Mouse (Mus musculus): ENCODE data around the gene Kif1bp. TPM values are rescaled to one million over a fixed set of nuclear protein-coding genes. Genes with fewer than 3 reads are reported as not detected.
"Not testable (repeated sequence)": the region's sequence is repeated elsewhere in the genome, so short reads cannot be mapped to it uniquely, and the experiment has no call there.

The Kif1bp gene
- polyA plus RNA-seq, 1 experiment from 2014 or later = 61.1 TPM

- Histone ChIP-seq H3K9me3 (no peaks in the 10 kb centered on the region), H3K27me3 (no peaks in the 10 kb centered on the region), H3K36me3 (replicated peaks) (peaks cover 79% of the 10 kb centered on the region), H3K4me3 (replicated peaks) (no peak overlapping the region), H3K9ac (no peak overlapping the region), H3K27ac (no peak overlapping the region), H3K4me1 (no peaks in the 10 kb centered on the region), H3K4me2 (no peak overlapping the region)
- 89% methylated on average over 1 of the region's 1 CpGs for WGBS
- no peak for ATAC-seq (ENCODE audit: low FRiP score)
Observed at GRCm38 (mm10) chr10:62583245-62583644, 5.0 kb upstream of the Kif1bp start.

- ATAC-seq (ENCODE audit: low FRiP score) = no peak
- no peaks in the 10 kb centered on the region for H3K9me3 ChIP-seq
- no peak overlapping the region for H3K9ac ChIP-seq
- no peak overlapping the region for H3K4me2 ChIP-seq
- H3K27ac ChIP-seq = no peak overlapping the region
- no peak overlapping the region for H3K4me3 ChIP-seq (replicated peaks)
- peaks cover under 1% of the 10 kb centered on the region for H3K4me1 ChIP-seq
- WGBS = 82% methylated on average over 7 of the region's 7 CpGs
- no peaks in the 10 kb centered on the region for H3K27me3 ChIP-seq
- H3K36me3 ChIP-seq (replicated peaks) = peaks cover 74% of the 10 kb centered on the region
Observed at GRCm38 (mm10) chr10:62582701-62583100, 4.4 kb upstream of the Kif1bp start.

- H3K4me1 ChIP-seq = peaks cover 5% of the 10 kb centered on the region
- H3K9me3 ChIP-seq = no peaks in the 10 kb centered on the region
- H3K9ac ChIP-seq = no peak overlapping the region
- WGBS = 91% methylated on average over 17 of the region's 17 CpGs
- H3K4me3 ChIP-seq (replicated peaks) = no peak overlapping the region
- no peak overlapping the region for H3K27ac ChIP-seq
- H3K4me2 ChIP-seq = no peak overlapping the region
- no peak for ATAC-seq (ENCODE audit: low FRiP score)
- peaks cover 70% of the 10 kb centered on the region for H3K36me3 ChIP-seq (replicated peaks)
- no peaks in the 10 kb centered on the region for H3K27me3 ChIP-seq
Observed at GRCm38 (mm10) chr10:62582263-62582662, 4.0 kb upstream of the Kif1bp start.

DNA sequence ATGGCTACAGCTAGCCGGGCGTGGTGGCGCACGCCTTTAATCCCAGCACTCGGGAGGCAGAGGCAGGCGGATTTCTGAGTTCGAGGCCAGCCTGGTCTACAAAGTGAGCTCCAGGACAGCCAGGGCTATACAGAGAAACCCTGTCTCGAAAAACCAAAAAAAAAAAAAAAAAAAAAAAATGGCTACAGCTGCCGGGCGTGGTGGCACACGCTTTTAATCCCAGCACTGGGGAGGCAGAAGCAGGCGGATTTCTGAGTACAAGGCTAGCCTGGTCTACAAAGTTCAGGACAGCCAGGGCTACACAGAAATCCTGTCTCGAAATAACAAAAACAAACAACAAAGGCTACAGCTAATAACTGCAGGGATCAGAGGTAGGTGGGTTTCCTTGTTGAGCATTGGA is 872 bp upstream of the Kif1bp start:
- 87% methylated on average over 12 of the region's 13 CpGs for WGBS
- H3K27me3 ChIP-seq; ATAC-seq (ENCODE audit: low FRiP score); H3K4me2 ChIP-seq; H3K4me3 ChIP-seq (replicated peaks); H3K9me3 ChIP-seq; H3K9ac ChIP-seq; H3K27ac ChIP-seq: not testable (repeated sequence)
- Histone ChIP-seq H3K4me1 (peaks cover 13% of the 10 kb centered on the region), H3K36me3 (replicated peaks) (peaks cover 51% of the 10 kb centered on the region)

DNA sequence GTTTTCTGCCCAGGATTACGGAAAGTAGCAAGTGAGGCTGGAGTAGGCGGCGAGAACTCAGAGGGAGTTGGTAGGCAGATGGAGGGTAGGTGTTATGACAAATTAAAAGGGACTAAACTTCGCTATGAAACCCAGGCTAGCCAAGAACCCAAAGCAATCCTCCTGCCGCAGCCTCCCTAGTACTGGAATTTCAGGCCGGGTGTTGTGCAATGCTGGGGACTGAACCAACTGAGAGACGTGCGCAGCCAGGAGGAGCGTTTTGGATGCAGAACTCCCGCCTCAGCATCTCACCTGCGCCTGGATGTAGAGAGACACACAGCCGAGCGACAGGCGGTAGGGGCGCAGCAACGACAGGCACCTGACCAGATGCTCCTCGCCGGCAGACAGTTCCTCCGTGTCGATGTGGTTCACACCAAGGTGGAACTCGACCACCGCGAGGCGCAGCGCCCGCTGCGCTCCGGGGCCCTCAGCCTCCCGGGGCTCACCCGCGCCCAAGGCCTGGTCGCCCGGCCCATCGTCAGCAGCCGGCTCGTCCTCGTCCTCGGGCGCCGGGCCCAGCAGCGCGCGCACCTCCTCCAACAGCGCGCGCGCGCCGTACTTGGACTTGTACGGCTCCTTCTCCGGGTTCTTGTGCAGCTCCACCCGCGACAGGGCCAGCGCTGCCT is 452 bp downstream of the Kif1bp start:
- H3K4me1 ChIP-seq = peaks cover 13% of the 10 kb centered on the region
- H3K27me3 ChIP-seq = no peaks in the 10 kb centered on the region
- H3K9ac ChIP-seq = peak overlapping the region; percentile 87
- peaks cover 49% of the 10 kb centered on the region for H3K36me3 ChIP-seq (replicated peaks)
- peak overlapping the region; percentile 84 for H3K27ac ChIP-seq
- peak overlapping the region; percentile 95 for H3K4me3 ChIP-seq (replicated peaks)
- H3K9me3 ChIP-seq = no peaks in the 10 kb centered on the region
- peak; percentile 83 for ATAC-seq (ENCODE audit: low FRiP score)
- WGBS = 2% methylated on average over 54 of the region's 54 CpGs
- H3K4me2 ChIP-seq = peak overlapping the region; percentile 94

- Histone ChIP-seq H3K27me3 (no peaks in the 10 kb centered on the region), H3K9ac (no peak overlapping the region), H3K9me3 (no peaks in the 10 kb centered on the region), H3K4me3 (replicated peaks) (no peak overlapping the region), H3K4me2 (no peak overlapping the region), H3K36me3 (replicated peaks) (peaks cover 33% of the 10 kb centered on the region), H3K27ac (no peak overlapping the region), H3K4me1 (peaks cover 13% of the 10 kb centered on the region)
- ATAC-seq (ENCODE audit: low FRiP score) = no peak
- 91% methylated on average over 13 of the region's 13 CpGs for WGBS
Observed at GRCm38 (mm10) chr10:62575001-62575400, 3.3 kb downstream of the Kif1bp start.

DNA sequence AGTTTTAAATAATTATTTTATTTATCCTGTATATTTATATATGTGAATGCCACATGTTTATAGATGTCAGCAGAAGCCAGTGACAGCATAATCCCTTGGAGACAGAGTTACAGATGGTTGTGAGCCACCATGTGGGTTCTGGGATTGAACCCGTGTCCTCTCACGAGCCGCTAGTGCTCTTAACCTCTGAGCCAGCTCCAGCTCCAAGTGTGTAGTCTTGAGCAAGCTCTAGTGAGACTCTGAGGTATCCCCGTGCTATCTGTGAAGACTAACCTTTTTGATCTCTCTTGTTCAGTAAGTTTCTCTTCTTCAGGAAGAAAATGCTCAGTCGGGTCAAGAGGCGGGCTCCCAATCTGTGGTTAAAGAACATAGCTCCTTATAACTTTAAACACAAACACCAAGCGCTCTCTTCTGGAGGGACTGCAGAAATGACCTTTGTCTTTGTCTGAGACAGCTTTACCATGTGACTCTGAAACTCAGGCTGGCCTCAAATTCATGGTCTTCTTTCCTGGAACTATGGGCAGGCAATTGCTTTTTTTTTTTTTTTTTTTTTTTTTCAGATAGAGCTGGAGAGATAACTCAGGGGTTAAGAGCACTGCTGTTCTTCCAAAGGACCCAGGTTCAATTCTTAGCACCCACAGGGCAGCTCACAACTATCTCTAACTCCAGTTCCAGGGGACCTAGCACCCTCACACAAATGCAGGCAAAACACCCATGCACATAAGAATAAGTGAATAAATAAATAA is 8.0 kb downstream of the Kif1bp start:
- no peak for ATAC-seq (ENCODE audit: low FRiP score)
- WGBS = 97% methylated on average over 7 of the region's 7 CpGs
- H3K9me3 ChIP-seq = no peaks in the 10 kb centered on the region
- H3K4me3 ChIP-seq (replicated peaks) = no peak overlapping the region
- no peaks in the 10 kb centered on the region for H3K4me1 ChIP-seq
- no peak overlapping the region for H3K4me2 ChIP-seq
- H3K9ac ChIP-seq = no peak overlapping the region
- H3K36me3 ChIP-seq (replicated peaks) = peaks cover 75% of the 10 kb centered on the region
- no peak overlapping the region for H3K27ac ChIP-seq
- H3K27me3 ChIP-seq = no peaks in the 10 kb centered on the region

DNA sequence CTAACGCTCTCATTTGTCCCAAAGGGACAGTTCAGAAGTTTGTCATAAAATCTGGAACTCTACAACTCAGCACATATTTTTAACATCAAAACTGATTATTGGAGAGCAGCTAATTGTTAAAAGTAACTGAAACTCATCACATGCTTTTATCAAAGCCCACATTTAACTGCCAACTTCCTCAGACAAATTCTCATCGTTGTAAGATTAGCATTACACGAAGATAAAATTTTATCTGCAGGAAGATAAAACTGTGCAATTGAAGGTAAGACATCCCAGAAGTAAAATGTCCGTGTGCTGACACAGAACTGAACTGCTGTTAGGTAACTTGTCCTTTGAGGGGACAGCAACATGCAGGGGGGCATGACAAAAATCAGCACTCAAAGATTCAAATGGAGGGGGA is 9.4 kb downstream of the Kif1bp start:
- no peaks in the 10 kb centered on the region for H3K9me3 ChIP-seq
- H3K9ac ChIP-seq = no peak overlapping the region
- no peak overlapping the region for H3K4me3 ChIP-seq (replicated peaks)
- no peak overlapping the region for H3K4me2 ChIP-seq
- H3K4me1 ChIP-seq = no peaks in the 10 kb centered on the region
- 95% methylated on average over 4 of the region's 4 CpGs for WGBS
- no peak overlapping the region for H3K27ac ChIP-seq
- no peaks in the 10 kb centered on the region for H3K27me3 ChIP-seq
- ATAC-seq (ENCODE audit: low FRiP score) = no peak
- H3K36me3 ChIP-seq (replicated peaks) = peaks cover 77% of the 10 kb centered on the region

- no peaks in the 10 kb centered on the region for H3K9me3 ChIP-seq
- H3K4me3 ChIP-seq (replicated peaks) = no peak overlapping the region
- no peaks in the 10 kb centered on the region for H3K27me3 ChIP-seq
- WGBS = 89% methylated on average over 1 of the region's 1 CpGs
- no peak overlapping the region for H3K4me2 ChIP-seq
- H3K36me3 ChIP-seq (replicated peaks) = peaks cover 49% of the 10 kb centered on the region
- H3K27ac ChIP-seq = no peak overlapping the region
- no peak overlapping the region for H3K9ac ChIP-seq
- H3K4me1 ChIP-seq = no peaks in the 10 kb centered on the region
- no peak for ATAC-seq (ENCODE audit: low FRiP score)
Observed at GRCm38 (mm10) chr10:62557736-62558135, 20.5 kb downstream of the Kif1bp start.

DNA sequence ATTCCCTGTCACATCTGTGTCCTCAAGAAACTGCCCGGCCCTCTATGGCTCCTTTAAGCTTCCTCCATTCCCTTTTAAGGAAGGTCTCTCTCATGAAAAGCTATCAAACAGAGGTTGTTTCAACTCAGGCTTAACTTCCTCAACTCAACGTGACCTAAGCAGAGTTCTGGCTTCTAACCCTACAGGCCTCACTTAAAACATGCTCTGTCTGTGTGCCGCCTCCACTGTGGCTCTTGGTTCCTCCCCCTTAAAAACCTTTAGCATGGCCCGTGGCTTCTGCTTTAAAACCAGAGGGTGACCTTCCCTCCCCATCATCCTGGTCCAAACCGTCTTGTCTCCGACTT is 21.7 kb downstream of the Kif1bp start:
- H3K9ac ChIP-seq = no peak overlapping the region
- H3K27ac ChIP-seq = no peak overlapping the region
- H3K36me3 ChIP-seq (replicated peaks) = peaks cover 37% of the 10 kb centered on the region
- no peak overlapping the region for H3K4me2 ChIP-seq
- 85% methylated on average over 6 of the region's 6 CpGs for WGBS
- no peaks in the 10 kb centered on the region for H3K9me3 ChIP-seq
- no peak overlapping the region for H3K4me3 ChIP-seq (replicated peaks)
- H3K4me1 ChIP-seq = no peaks in the 10 kb centered on the region
- no peaks in the 10 kb centered on the region for H3K27me3 ChIP-seq
- no peak for ATAC-seq (ENCODE audit: low FRiP score)

DNA sequence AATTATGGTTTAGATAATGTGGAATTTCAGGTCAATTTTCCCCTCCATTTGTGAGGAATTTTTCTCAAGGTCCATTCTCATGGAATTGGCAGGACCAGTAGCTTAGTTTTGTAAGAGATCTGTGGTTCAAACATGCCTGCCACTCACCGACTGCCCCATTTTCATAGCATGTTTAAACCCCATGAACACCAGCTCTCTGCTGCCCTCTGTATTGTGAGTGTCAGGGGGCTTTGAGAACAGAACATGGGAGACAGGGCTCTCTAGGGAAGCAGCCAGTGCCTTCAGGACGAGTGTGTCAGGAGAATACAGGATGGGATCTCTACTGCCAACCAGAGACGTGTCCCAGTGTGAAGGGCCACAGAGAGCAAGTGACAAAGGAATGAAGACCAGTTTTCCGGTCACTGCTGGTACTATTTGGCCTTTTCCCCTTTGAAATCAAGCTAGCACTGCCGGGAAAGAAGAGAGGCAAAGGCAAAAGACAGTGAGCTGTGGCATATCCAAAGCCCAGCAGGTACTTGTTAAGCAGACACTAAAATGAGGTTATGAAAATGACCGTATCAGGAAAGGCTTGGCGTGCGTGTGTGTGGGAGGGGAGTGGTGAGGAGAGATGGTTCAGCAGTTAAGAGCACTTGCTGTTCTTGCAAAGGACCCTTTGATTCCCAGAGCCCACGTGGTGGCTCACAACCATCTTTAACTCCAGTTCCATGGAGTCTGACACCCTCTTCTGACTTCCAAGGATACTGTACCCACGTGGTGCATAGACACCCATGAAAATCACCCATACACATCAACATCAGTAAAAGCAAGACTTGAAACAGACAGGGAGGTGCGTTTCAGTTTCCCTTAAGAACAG is 22.3 kb downstream of the Kif1bp start:
- no peak for ATAC-seq (ENCODE audit: low FRiP score)
- Histone ChIP-seq H3K36me3 (replicated peaks) (peaks cover 34% of the 10 kb centered on the region), H3K4me2 (no peak overlapping the region), H3K27me3 (no peaks in the 10 kb centered on the region), H3K4me1 (no peaks in the 10 kb centered on the region), H3K4me3 (replicated peaks) (no peak overlapping the region), H3K9me3 (no peaks in the 10 kb centered on the region), H3K27ac (no peak overlapping the region), H3K9ac (no peak overlapping the region)
- WGBS = 72% methylated on average over 11 of the region's 11 CpGs

GRCm38 (mm10) chr10:62553611-62554091 is 24.6 kb downstream of the Kif1bp start:
- Histone ChIP-seq H3K9me3 (no peaks in the 10 kb centered on the region), H3K4me1 (no peaks in the 10 kb centered on the region), H3K27me3 (no peaks in the 10 kb centered on the region), H3K4me3 (replicated peaks) (no peak overlapping the region), H3K4me2 (no peak overlapping the region), H3K36me3 (replicated peaks) (peaks cover 12% of the 10 kb centered on the region), H3K9ac (no peak overlapping the region), H3K27ac (no peak overlapping the region)
- WGBS = 89% methylated on average over 12 of the region's 12 CpGs
- ATAC-seq (ENCODE audit: low FRiP score) = no peak
